Mouse (Mus musculus): Measurements from ENCODE around the gene Six2. TPM values are rescaled to one million over a fixed set of nuclear protein-coding genes. Genes with fewer than 3 reads are reported as not detected.

Gene Six2
- polyA plus RNA-seq, 1 experiment from 2014 or later = 2.1 TPM

- no peak overlapping the region for H3K9ac ChIP-seq (ENCODE audit: low read depth, low read length)
- H3K4me3 ChIP-seq (ENCODE audit: low read depth, low read length) = no peak overlapping the region
- peaks cover 22% of the 10 kb centered on the region for H3K27me3 ChIP-seq (ENCODE audit: control insufficient read depth, insufficient read depth, low read length)
- H3K9me3 ChIP-seq (replicated peaks; ENCODE audit: control insufficient read depth, low read length) = no peaks in the 10 kb centered on the region
- ATAC-seq (replicated peaks; ENCODE audit: insufficient number of reproducible peaks, low FRiP score, low TSS enrichment) = no peak
- H3K4me2 ChIP-seq = no peak overlapping the region
- no peaks in the 10 kb centered on the region for H3K36me3 ChIP-seq (ENCODE audit: control insufficient read depth, insufficient read depth, low read length)
- H3K4me1 ChIP-seq (ENCODE audit: control insufficient read depth, insufficient read depth, low read length) = no peaks in the 10 kb centered on the region
- H3K27ac ChIP-seq (ENCODE audit: low read depth, low read length) = no peak overlapping the region
- WGBS (ENCODE audit: insufficient replicate concordance) = 68% methylated on average over 11 of the region's 11 CpGs
Measured at GRCm38 (mm10) chr17:85715784-85716183, 27.7 kb upstream of the Six2 start.

DNA sequence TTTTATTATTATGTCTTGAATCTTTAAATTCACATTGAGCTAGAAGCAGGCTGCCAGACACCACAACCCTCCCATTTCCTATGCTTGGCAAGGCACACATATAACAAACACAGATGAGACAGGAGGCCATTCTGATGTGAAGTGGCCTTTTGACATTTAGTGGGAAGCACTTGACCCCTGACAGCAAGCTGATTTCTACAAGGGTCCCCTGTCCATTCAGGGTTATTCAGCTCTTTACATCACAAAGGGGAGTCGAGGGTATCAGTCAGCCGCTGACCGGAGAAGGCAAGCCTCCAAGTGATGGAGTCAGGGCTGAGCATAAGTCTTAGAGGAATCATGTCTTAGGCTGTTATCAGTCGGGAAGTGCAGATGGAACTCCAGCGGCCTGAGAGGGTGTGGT is 26.3 kb upstream of the Six2 start:
- Histone ChIP-seq H3K9ac (ENCODE audit: low read depth, low read length) (no peak overlapping the region), H3K27ac (ENCODE audit: low read depth, low read length) (no peak overlapping the region), H3K4me1 (ENCODE audit: control insufficient read depth, insufficient read depth, low read length) (no peaks in the 10 kb centered on the region), H3K4me2 (no peak overlapping the region), H3K27me3 (ENCODE audit: control insufficient read depth, insufficient read depth, low read length) (peaks cover 22% of the 10 kb centered on the region), H3K9me3 (replicated peaks; ENCODE audit: control insufficient read depth, low read length) (no peaks in the 10 kb centered on the region), H3K4me3 (ENCODE audit: low read depth, low read length) (no peak overlapping the region), H3K36me3 (ENCODE audit: control insufficient read depth, insufficient read depth, low read length) (no peaks in the 10 kb centered on the region)
- WGBS (ENCODE audit: insufficient replicate concordance) = 46% methylated on average over 5 of the region's 5 CpGs
- ATAC-seq (replicated peaks; ENCODE audit: insufficient number of reproducible peaks, low FRiP score, low TSS enrichment) = no peak

GRCm38 (mm10) chr17:85712874-85713273 is 24.8 kb upstream of the Six2 start:
- Histone ChIP-seq H3K4me3 (ENCODE audit: low read depth, low read length) (no peak overlapping the region), H3K4me1 (ENCODE audit: control insufficient read depth, insufficient read depth, low read length) (no peaks in the 10 kb centered on the region), H3K27me3 (ENCODE audit: control insufficient read depth, insufficient read depth, low read length) (peaks cover 20% of the 10 kb centered on the region), H3K36me3 (ENCODE audit: control insufficient read depth, insufficient read depth, low read length) (no peaks in the 10 kb centered on the region), H3K27ac (ENCODE audit: low read depth, low read length) (no peak overlapping the region), H3K4me2 (no peak overlapping the region), H3K9me3 (replicated peaks; ENCODE audit: control insufficient read depth, low read length) (no peaks in the 10 kb centered on the region), H3K9ac (ENCODE audit: low read depth, low read length) (no peak overlapping the region)
- 81% methylated on average over 10 of the region's 10 CpGs for WGBS (ENCODE audit: insufficient replicate concordance)
- ATAC-seq (replicated peaks; ENCODE audit: insufficient number of reproducible peaks, low FRiP score, low TSS enrichment) = no peak

- WGBS (ENCODE audit: insufficient replicate concordance) = 71% methylated on average over 12 of the region's 12 CpGs
- ATAC-seq (replicated peaks; ENCODE audit: insufficient number of reproducible peaks, low FRiP score, low TSS enrichment) = no peak
- Histone ChIP-seq H3K4me2 (no peak overlapping the region), H3K4me1 (ENCODE audit: control insufficient read depth, insufficient read depth, low read length) (no peaks in the 10 kb centered on the region), H3K4me3 (ENCODE audit: low read depth, low read length) (no peak overlapping the region), H3K9me3 (replicated peaks; ENCODE audit: control insufficient read depth, low read length) (no peaks in the 10 kb centered on the region), H3K9ac (ENCODE audit: low read depth, low read length) (no peak overlapping the region), H3K36me3 (ENCODE audit: control insufficient read depth, insufficient read depth, low read length) (no peaks in the 10 kb centered on the region), H3K27me3 (ENCODE audit: control insufficient read depth, insufficient read depth, low read length) (peaks cover 18% of the 10 kb centered on the region), H3K27ac (ENCODE audit: low read depth, low read length) (no peak overlapping the region)
Measured at GRCm38 (mm10) chr17:85704369-85705260, 16.5 kb upstream of the Six2 start.

DNA sequence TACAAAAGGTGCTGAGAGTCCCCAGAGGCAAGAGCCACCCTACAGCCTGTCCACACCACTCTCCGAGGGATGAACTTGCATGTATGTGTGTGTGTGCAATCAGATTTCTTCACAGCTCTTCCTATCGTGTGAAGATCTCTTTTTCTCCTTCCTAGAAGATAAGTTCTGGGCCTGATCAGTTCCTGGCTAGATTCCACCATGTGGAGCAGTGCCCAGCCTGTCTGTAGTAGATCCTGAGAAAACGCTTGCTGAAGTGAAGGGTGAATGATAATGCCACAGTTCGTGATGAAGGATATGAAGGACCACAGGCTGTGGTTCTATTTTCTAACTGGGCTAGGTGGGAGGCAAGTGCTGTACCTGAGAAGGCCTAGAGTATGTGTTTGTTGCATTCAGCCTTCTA is 12.0 kb upstream of the Six2 start:
- H3K4me3 ChIP-seq (ENCODE audit: low read depth, low read length) = no peak overlapping the region
- 64% methylated on average over 4 of the region's 4 CpGs for WGBS (ENCODE audit: insufficient replicate concordance)
- H3K9ac ChIP-seq (ENCODE audit: low read depth, low read length) = no peak overlapping the region
- peaks cover 30% of the 10 kb centered on the region for H3K27me3 ChIP-seq (ENCODE audit: control insufficient read depth, insufficient read depth, low read length)
- H3K36me3 ChIP-seq (ENCODE audit: control insufficient read depth, insufficient read depth, low read length) = no peaks in the 10 kb centered on the region
- no peak overlapping the region for H3K4me2 ChIP-seq
- ATAC-seq (replicated peaks; ENCODE audit: insufficient number of reproducible peaks, low FRiP score, low TSS enrichment) = no peak
- H3K9me3 ChIP-seq (replicated peaks; ENCODE audit: control insufficient read depth, low read length) = no peaks in the 10 kb centered on the region
- no peaks in the 10 kb centered on the region for H3K4me1 ChIP-seq (ENCODE audit: control insufficient read depth, insufficient read depth, low read length)
- no peak overlapping the region for H3K27ac ChIP-seq (ENCODE audit: low read depth, low read length)

DNA sequence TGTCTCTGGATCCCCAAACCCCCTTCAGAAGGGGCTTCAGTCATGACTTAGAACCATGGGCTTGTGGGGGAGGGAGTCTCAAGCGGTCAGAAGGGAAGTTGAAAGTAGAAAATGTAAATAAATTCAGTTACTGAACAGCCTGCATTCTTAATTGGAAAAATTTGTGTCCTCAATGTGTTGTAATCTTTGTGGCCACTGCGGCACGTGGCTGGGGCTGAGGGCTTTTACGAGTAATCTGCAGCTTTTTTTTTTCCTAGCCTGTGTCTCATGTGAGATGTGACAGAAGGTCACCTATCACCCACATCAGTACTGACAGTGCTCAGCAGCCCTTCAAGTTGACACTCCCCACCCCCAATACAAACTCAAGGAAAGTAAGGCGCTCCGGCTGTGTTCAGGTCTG is 10.6 kb upstream of the Six2 start:
- H3K36me3 ChIP-seq (ENCODE audit: control insufficient read depth, insufficient read depth, low read length) = no peaks in the 10 kb centered on the region
- WGBS (ENCODE audit: insufficient replicate concordance) = 70% methylated on average over 6 of the region's 6 CpGs
- no peak overlapping the region for H3K27ac ChIP-seq (ENCODE audit: low read depth, low read length)
- no peaks in the 10 kb centered on the region for H3K9me3 ChIP-seq (replicated peaks; ENCODE audit: control insufficient read depth, low read length)
- no peak overlapping the region for H3K4me3 ChIP-seq (ENCODE audit: low read depth, low read length)
- H3K27me3 ChIP-seq (ENCODE audit: control insufficient read depth, insufficient read depth, low read length) = peaks cover 38% of the 10 kb centered on the region
- ATAC-seq (replicated peaks; ENCODE audit: insufficient number of reproducible peaks, low FRiP score, low TSS enrichment) = no peak
- no peak overlapping the region for H3K4me2 ChIP-seq
- H3K4me1 ChIP-seq (ENCODE audit: control insufficient read depth, insufficient read depth, low read length) = no peaks in the 10 kb centered on the region
- no peak overlapping the region for H3K9ac ChIP-seq (ENCODE audit: low read depth, low read length)

- no peak for ATAC-seq (replicated peaks; ENCODE audit: insufficient number of reproducible peaks, low FRiP score, low TSS enrichment)
- no peak overlapping the region for H3K27ac ChIP-seq (ENCODE audit: low read depth, low read length)
- whole genome bisulfite sequencing (ENCODE audit: insufficient replicate concordance) = 63% methylated on average over 1 of the region's 1 CpGs
Measured at GRCm38 (mm10) chr17:85697976-85698375, 9.9 kb upstream of the Six2 start.

GRCm38 (mm10) chr17:85694499-85694898 is 6.4 kb upstream of the Six2 start:
- H3K9me3 ChIP-seq (replicated peaks; ENCODE audit: control insufficient read depth, low read length) = no peaks in the 10 kb centered on the region
- WGBS (ENCODE audit: insufficient replicate concordance) = 71% methylated on average over 6 of the region's 6 CpGs
- no peak for ATAC-seq (replicated peaks; ENCODE audit: insufficient number of reproducible peaks, low FRiP score, low TSS enrichment)
- H3K9ac ChIP-seq (ENCODE audit: low read depth, low read length) = no peak overlapping the region
- H3K4me1 ChIP-seq (ENCODE audit: control insufficient read depth, insufficient read depth, low read length) = peaks cover 5% of the 10 kb centered on the region; the same call in 1 of the 2 replicates
- H3K4me3 ChIP-seq (ENCODE audit: low read depth, low read length) = no peak overlapping the region
- H3K27me3 ChIP-seq (ENCODE audit: control insufficient read depth, insufficient read depth, low read length) = peaks cover 67% of the 10 kb centered on the region
- H3K27ac ChIP-seq (ENCODE audit: low read depth, low read length) = no peak overlapping the region
- no peaks in the 10 kb centered on the region for H3K36me3 ChIP-seq (ENCODE audit: control insufficient read depth, insufficient read depth, low read length)
- no peak overlapping the region for H3K4me2 ChIP-seq

More at GRCm38 (mm10) chr17:85697976-85698375, 9.9 kb upstream of the Six2 start:
- H3K4me3 ChIP-seq (ENCODE audit: low read depth, low read length) = no peak overlapping the region
- H3K9me3 ChIP-seq (replicated peaks; ENCODE audit: control insufficient read depth, low read length) = no peaks in the 10 kb centered on the region
- H3K9ac ChIP-seq (ENCODE audit: low read depth, low read length) = no peak overlapping the region
- no peaks in the 10 kb centered on the region for H3K36me3 ChIP-seq (ENCODE audit: control insufficient read depth, insufficient read depth, low read length)
- no peak overlapping the region for H3K4me2 ChIP-seq
- peaks cover 45% of the 10 kb centered on the region for H3K27me3 ChIP-seq (ENCODE audit: control insufficient read depth, insufficient read depth, low read length)
- no peaks in the 10 kb centered on the region for H3K4me1 ChIP-seq (ENCODE audit: control insufficient read depth, insufficient read depth, low read length)

- ATAC-seq (replicated peaks; ENCODE audit: insufficient number of reproducible peaks, low FRiP score, low TSS enrichment) = no peak
- Histone ChIP-seq H3K4me2 (no peak overlapping the region), H3K9ac (ENCODE audit: low read depth, low read length) (no peak overlapping the region), H3K4me1 (ENCODE audit: control insufficient read depth, insufficient read depth, low read length) (peaks cover 17% of the 10 kb centered on the region; the same call in 1 of the 2 replicates), H3K36me3 (ENCODE audit: control insufficient read depth, insufficient read depth, low read length) (no peaks in the 10 kb centered on the region), H3K9me3 (replicated peaks; ENCODE audit: control insufficient read depth, low read length) (no peaks in the 10 kb centered on the region), H3K4me3 (ENCODE audit: low read depth, low read length) (no peak overlapping the region), H3K27me3 (ENCODE audit: control insufficient read depth, insufficient read depth, low read length) (peaks cover 78% of the 10 kb centered on the region), H3K27ac (ENCODE audit: low read depth, low read length) (no peak overlapping the region)
- WGBS (ENCODE audit: insufficient replicate concordance) = 15% methylated on average over 9 of the region's 9 CpGs
Measured at GRCm38 (mm10) chr17:85693101-85693500, 5.0 kb upstream of the Six2 start.
